Mouse (Mus musculus) liver, adult 2 months (tissue): ENCODE measurements at regions not wholly inside any gene's neighbourhood (a gene's known extent, or its start where the extent isn't known, plus 50 kb on each side); places are given as distances from the start of the nearest gene placed in this dataset.

Source experiments
- DNase-seq: peaks from one replicate; pipeline ENCODE4 v3.0.0-alpha.2; 2011; ENCODE audit warnings: low read depth, low spot score; ENCODE audit errors: extremely low read depth
- H3K27ac ChIP-seq: fragments of 200-500 bp; replicated peaks from 2 replicates; pipeline ENCODE4 v1.5.1; 2012; ENCODE audit warnings: low read depth, mild to moderate bottlenecking, control low read depth, inconsistent platforms, low read length; ENCODE audit not compliant: insufficient read depth
- H3K27me3 ChIP-seq: fragments of 200-500 bp; 2 replicates; pipeline ENCODE4 v1.6.1; 2012; ENCODE audit warnings: mild to moderate bottlenecking, moderate library complexity, low read length, inconsistent platforms; ENCODE audit not compliant: control insufficient read depth, insufficient read depth
- H3K36me3 ChIP-seq: fragments of 200-500 bp; 2 replicates; pipeline ENCODE4 v1.6.1; 2012; ENCODE audit warnings: low read length, inconsistent platforms; ENCODE audit not compliant: control insufficient read depth, insufficient read depth
- H3K4me1 ChIP-seq: fragments of 200-500 bp; 2 replicates; pipeline ENCODE4 v1.6.1; 2011; ENCODE audit warnings: low read length; ENCODE audit not compliant: control insufficient read depth, insufficient read depth
- H3K4me3 ChIP-seq: fragments of 200-500 bp; 2 replicates; pipeline ENCODE4 v1.5.1; 2011; ENCODE audit warnings: low read depth, mild to moderate bottlenecking, control low read depth, low read length, moderate library complexity; ENCODE audit not compliant: insufficient read depth
- H3K79me2 ChIP-seq: fragments of 200-500 bp; 2 replicates; pipeline ENCODE4 v1.6.1; 2012; ENCODE audit warnings: inconsistent platforms, mild to moderate bottlenecking, low read length, moderate library complexity; ENCODE audit not compliant: control insufficient read depth, insufficient read depth
- H3K9ac ChIP-seq: fragments of 200-500 bp; 2 replicates; pipeline ENCODE4 v1.6.1; 2012; ENCODE audit warnings: low read depth, mild to moderate bottlenecking, control low read depth, inconsistent platforms, low read length
- CTCF ChIP-seq: fragments of 200-500 bp; IDR thresholded peaks from 2 replicates; pipeline ENCODE4 v1.5.1; 2011; ENCODE audit warnings: low read depth, low read length, control low read depth
- POLR2A ChIP-seq: fragments of 200-500 bp; IDR thresholded peaks from 2 replicates; pipeline ENCODE4 v1.6.1; 2011; ENCODE audit warnings: low read length, control low read depth; ENCODE audit not compliant: insufficient read depth; ENCODE audit errors: extremely low read depth
- WGBS: fragments of 180-500 bp; shearing (Covaris S2); methylation state at CpG from one replicate; pipeline ENCODE4 v1.1.7; 2018; 5-methylcytosine and 5-hydroxymethylcytosine counted together

- Histone ChIP-seq H3K27me3 (peaks cover 3% of the 10 kb centered on the region; the same call in 1 of the 2 replicates), H3K4me1 (no peaks in the 10 kb centered on the region; the same call in 1 of the 2 replicates), H3K4me3 (no peak overlapping the region), H3K79me2 (no peaks in the 10 kb centered on the region), H3K27ac (no peak overlapping the region), H3K36me3 (no peaks in the 10 kb centered on the region), H3K9ac (no peak overlapping the region)
- no peak for DNase-seq
- TF ChIP-seq POLR2A (no peak), CTCF (no peak)
- 89% methylated on average over 8 of the region's 8 CpGs for WGBS
Measured at GRCm38 (mm10) chr2:75151519-75151918, 325.9 kb downstream of the Mtx2 start.

- H3K36me3 ChIP-seq: no peaks in the 10 kb centered on the region
- H3K79me2 ChIP-seq: no peaks in the 10 kb centered on the region
- peaks cover 3% of the 10 kb centered on the region; the same call in 1 of the 2 replicates for H3K27me3 ChIP-seq
- no peak overlapping the region for H3K9ac ChIP-seq
- peak; percentile 51; the same call in 1 of the 2 replicates for TF ChIP-seq CTCF
- no peak for TF ChIP-seq POLR2A
- DNase-seq: no peak
- WGBS: 33% methylated on average over 6 of the region's 6 CpGs
- no peak overlapping the region for H3K4me3 ChIP-seq
- H3K4me1 ChIP-seq: no peaks in the 10 kb centered on the region; the same call in 1 of the 2 replicates
- H3K27ac ChIP-seq: no peak overlapping the region
Measured at GRCm38 (mm10) chr2:75152477-75152990, 326.9 kb downstream of the Mtx2 start.

GRCm38 (mm10) chr2:75154448-75154847 is 328.8 kb downstream of the Mtx2 start:
- DNase-seq: no peak
- TF ChIP-seq POLR2A (no peak), CTCF (no peak)
- H3K4me1 ChIP-seq: no peaks in the 10 kb centered on the region; the same call in 1 of the 2 replicates
- H3K9ac ChIP-seq: no peak overlapping the region
- H3K36me3 ChIP-seq: no peaks in the 10 kb centered on the region
- no peak overlapping the region for H3K4me3 ChIP-seq
- H3K79me2 ChIP-seq: no peaks in the 10 kb centered on the region
- H3K27me3 ChIP-seq: peaks cover 3% of the 10 kb centered on the region; the same call in 1 of the 2 replicates
- no peak overlapping the region for H3K27ac ChIP-seq
- whole genome bisulfite sequencing: 70% methylated on average over 3 of the region's 3 CpGs

- no peaks in the 10 kb centered on the region for H3K36me3 ChIP-seq
- 67% methylated on average over 3 of the region's 3 CpGs for WGBS
- H3K4me3 ChIP-seq: no peak overlapping the region
- no peak overlapping the region for H3K27ac ChIP-seq
- H3K79me2 ChIP-seq: no peaks in the 10 kb centered on the region
- DNase-seq: no peak
- H3K27me3 ChIP-seq: no peaks in the 10 kb centered on the region
- no peaks in the 10 kb centered on the region for H3K4me1 ChIP-seq
- no peak overlapping the region for H3K9ac ChIP-seq
- TF ChIP-seq CTCF: no peak
- TF ChIP-seq POLR2A: no peak
Measured at GRCm38 (mm10) chr2:75158581-75158980, 333.0 kb downstream of the Mtx2 start.

- Histone ChIP-seq H3K79me2 (no peaks in the 10 kb centered on the region), H3K27ac (no peak overlapping the region), H3K9ac (no peak overlapping the region), H3K27me3 (no peaks in the 10 kb centered on the region), H3K4me3 (no peak overlapping the region), H3K4me1 (no peaks in the 10 kb centered on the region), H3K36me3 (no peaks in the 10 kb centered on the region)
- TF ChIP-seq CTCF (no peak), POLR2A (no peak)
- no peak for DNase-seq
- 88% methylated on average over 14 of the region's 14 CpGs for WGBS
Measured at GRCm38 (mm10) chr2:75161075-75161474, 335.5 kb downstream of the Mtx2 start.

- H3K27me3 ChIP-seq: no peaks in the 10 kb centered on the region
- no peak overlapping the region for H3K27ac ChIP-seq
- H3K4me3 ChIP-seq: no peak overlapping the region
- no peak for DNase-seq
- H3K9ac ChIP-seq: no peak overlapping the region
- no peaks in the 10 kb centered on the region for H3K4me1 ChIP-seq
- 79% methylated on average over 4 of the region's 4 CpGs for WGBS
- H3K79me2 ChIP-seq: no peaks in the 10 kb centered on the region
- H3K36me3 ChIP-seq: no peaks in the 10 kb centered on the region
- TF ChIP-seq POLR2A (no peak), CTCF (no peak)
Measured at GRCm38 (mm10) chr2:75164987-75165386, 339.4 kb downstream of the Mtx2 start.
